Mouse (Mus musculus) bone marrow, adult 2 months (tissue): ENCODE results near the gene Tlx2.

Experiments used
- CTCF ChIP-seq: fragments of 200-500 bp; IDR thresholded peaks from 2 replicates; pipeline ENCODE4 v1.5.1; 2011; ENCODE audit warnings: low read length, control low read depth; ENCODE audit not compliant: control insufficient read depth, insufficient read depth
- POLR2A ChIP-seq: fragments of 200-500 bp; IDR thresholded peaks from 2 replicates; pipeline ENCODE4 v1.6.1; 2011; ENCODE audit warnings: low read depth, mild to moderate bottlenecking, control low read depth, low read length, borderline replicate concordance; ENCODE audit not compliant: control insufficient read depth

DNA sequence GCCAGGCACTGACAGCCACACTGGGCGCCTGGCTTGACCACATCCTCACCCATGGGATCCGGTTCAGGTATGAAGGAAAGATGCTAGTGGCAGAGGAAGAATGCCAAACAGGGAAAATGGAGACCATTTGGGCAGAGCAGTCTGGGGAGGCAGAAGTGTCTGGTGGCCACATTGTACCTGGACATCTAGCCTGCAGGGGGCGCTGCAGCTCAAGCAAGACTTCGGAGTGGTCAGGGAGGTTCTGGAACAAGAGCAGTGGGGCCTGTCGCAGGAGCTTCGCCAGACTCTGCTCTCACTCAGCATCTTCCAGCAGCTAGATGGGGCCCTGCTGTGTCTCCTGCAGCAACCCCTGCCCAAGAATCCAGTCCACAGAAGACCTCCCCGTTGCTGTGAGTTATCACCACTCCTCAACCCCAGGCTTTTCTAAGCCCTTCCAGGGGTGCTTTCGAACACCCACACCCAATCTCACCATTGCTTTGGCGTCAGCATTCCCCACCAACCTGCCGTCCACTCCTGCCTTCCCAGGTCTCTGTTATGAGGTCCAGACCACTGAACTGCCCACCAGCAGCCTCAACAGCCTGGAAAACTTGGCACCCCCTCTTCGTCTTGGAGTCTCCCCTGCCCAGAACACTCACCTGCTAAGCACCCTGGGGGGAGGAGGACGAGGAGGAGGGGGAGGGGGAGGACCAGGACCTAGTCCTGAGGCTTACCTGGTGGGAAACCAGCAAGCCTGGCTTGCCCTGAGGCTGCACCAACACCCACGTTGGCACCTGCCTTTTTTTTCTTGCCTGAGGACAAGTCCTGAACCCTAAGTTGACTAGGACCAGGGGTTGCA is 37.7 kb upstream of the Tlx2 start:
- TF ChIP-seq POLR2A (no peak), CTCF (peak; percentile 94)
